Mouse (Mus musculus): ENCODE measurements around the gene Ubr2.

Gene Ubr2

DNA sequence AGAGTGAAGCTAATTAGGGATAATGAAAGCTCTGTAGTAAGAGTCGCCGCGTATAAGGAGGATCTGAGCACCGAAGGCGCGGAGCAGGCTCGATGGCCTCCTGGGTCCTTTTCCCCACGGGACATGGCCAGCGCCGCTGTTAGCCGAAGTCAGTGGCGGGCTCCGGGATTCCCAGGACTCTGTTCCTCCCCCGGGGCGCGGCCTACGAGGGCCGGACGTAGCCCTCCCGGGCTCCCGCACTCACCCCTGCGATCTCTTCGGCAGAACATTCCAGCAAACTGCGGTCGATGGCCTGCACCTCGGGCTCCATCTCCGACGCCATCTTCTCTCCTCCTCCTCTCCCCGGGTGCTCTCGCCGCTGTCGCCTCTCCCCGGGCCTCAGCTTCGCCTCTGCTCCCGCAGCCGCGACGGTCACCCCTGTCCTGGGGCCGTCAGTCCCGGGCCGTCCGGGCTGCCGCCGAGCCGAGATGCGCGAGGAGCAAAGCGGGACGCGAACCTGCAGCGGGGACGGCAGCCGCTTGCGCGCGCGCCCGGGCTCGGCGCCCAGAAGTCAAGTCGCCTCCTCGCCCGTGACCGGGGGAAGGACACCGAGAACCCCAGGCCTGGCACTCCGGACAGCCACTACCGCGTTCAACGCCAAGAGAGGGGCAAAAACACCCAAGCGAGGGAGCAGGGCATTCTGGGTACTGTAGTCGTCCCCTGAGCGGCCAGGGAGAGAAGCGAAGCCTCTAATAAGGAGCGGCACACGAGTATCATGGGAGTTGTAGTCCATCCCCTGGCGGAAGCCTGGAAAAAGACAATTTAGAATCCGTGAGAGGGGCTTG is at the start of gene Ubr2:
TSS of gene Ubr2 (minus strand) at position 659 of the 824 bp plus-strand sequence.
- peak; percentile 95 for DNase-seq (ENCODE audit: low read depth, low spot score)

DNA sequence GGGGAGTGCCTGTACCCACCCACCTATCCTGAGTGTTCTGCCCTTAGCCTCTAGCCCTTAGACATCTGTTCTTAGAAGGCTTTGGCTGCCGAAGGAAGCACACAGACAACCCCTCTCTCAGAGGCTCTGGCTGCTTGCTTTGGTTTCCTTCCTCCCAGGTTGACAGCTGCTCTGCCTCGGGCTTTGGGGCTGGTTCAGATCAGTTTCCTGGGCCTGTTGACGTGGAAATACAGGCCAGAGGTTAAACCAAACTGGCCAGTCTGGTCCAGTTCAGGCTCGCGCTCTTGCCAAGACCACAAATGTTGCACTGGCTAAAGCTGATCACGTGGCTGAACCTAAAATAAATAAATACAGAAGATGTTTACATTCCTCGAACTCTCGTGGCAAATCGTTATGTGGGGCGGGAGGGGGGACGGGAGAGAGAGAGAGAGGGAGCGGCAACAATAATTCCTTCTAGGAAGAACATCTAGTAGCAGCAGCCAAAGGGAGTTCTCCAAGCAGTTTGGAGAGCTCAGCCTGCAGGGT is 49.5 kb upstream of the Ubr2 start:
- peak; percentile 13 for DNase-seq (ENCODE audit: low read depth, low spot score)

DNA sequence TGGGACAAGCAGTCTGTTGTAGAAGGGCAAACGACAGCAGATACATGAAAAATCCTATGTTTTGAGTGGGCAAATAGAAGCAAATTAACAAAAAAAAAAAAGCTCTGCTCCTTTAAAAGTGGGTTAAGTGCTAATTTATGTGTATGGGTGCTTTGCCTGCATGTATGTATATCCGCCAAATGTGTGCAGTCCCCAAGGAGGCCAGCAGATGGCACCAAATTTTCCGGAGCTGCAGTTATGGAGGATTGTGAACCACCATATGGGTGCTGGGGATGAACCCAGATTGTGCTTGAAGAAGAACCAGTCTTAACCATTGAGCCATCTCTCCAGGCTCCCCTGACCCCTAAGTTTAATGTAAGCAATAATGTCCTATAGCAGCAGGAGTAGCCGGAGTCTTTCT is 47.6 kb upstream of the Ubr2 start:
- DNase-seq (ENCODE audit: low read depth, low spot score): no peak

DNA sequence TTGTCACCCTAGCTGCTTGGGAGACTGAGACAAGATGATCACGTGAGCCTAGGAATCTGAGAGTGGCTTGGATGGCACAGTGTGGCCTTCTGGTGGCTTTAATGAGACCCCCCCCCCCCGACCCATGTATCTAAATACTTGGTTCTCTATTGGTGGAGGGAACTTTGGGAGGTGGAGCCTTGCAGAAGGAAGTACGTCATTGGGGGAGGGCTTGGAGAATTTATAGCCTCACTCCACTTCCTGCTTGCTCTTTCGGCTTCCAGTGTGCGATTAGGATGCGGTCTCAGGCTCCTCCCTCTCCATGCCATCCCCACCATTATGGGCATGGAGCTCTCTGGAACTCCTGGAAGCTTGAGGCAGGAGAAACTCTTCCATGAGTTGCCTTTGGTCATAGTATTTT is 46.1 kb upstream of the Ubr2 start:
- DNase-seq (ENCODE audit: low read depth, low spot score): no peak

DNA sequence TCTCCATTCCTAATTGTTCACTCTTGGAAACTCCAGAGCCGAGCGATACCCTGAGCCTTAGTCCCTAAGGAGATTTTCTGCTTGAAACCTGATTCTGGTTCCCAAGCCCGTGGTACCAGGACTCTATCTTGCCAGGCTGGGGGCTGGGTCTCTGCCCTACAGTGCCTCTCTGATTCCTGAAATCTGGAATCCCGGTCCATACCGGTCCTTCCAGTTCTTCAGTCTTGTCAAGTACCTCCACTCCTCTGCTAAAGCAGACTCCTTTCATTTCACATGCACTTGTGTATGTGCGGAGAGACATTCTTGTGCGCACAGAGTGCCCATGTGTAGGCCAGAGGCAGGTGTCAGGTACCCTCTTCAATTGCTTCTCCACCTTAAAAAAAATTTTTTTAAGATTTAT is 44.8 kb upstream of the Ubr2 start:
- DNase-seq (ENCODE audit: low read depth, low spot score): no peak

DNA sequence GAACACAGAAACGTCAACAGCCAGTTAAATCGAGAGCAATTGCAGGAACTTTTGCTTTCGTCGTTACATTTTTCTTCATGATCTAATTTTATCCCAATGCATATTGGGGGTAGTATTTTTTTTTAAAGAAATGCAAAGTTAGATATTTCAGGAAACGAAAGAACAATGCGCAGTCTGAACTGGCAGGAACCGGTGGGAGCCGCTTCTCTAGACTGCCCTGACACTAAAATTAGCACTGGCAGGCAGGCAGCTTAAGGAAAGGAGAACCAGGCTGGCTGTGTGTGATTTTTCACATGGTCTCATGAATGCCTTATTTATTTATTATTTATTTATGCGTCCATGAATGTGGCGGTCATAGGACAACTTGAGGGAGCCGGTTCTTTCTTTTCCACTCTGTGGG is 44.3 kb upstream of the Ubr2 start:
- DNase-seq (ENCODE audit: low read depth, low spot score): no peak

DNA sequence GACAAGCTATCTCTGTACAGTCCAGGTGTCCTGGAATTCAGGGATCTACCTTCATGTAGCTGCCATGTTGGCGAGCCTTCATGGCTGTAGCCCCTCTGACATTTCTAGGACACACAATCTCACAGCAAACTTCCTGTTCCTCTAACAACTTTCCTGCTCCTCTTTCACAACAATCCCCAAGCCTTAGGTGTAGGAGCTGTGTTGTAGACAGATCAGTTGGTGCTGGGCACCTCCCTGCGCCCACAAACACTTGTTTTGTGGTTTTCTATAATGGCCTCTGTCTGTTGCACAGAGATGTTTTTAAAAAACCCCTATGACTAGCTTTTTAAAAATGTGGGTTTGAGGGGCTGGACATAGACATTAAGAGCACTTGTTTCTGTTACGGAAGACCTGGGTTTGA is 40.3 kb upstream of the Ubr2 start:
- DNase-seq (ENCODE audit: low read depth, low spot score): no peak

DNA sequence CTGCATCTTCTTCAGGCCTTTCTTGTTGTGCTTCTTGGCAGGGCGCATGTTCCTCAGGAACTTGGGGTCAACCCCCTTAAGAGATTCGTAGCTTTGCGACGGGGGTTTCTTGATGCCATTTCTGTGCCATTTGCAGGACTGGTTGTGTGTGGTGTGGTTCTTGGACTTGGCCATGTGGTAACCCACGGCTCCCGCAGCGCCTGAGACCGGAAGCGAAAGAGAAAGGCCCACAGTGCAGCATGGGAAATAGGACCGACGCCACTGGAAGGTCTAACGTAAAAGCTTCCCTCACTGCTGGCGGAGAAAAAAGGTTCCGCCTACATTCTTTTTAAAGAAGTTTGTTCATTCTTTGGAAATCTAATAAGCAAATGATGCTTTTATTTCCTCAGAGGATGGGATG is 32.5 kb upstream of the Ubr2 start:
- no peak for DNase-seq (ENCODE audit: low read depth, low spot score)

DNA sequence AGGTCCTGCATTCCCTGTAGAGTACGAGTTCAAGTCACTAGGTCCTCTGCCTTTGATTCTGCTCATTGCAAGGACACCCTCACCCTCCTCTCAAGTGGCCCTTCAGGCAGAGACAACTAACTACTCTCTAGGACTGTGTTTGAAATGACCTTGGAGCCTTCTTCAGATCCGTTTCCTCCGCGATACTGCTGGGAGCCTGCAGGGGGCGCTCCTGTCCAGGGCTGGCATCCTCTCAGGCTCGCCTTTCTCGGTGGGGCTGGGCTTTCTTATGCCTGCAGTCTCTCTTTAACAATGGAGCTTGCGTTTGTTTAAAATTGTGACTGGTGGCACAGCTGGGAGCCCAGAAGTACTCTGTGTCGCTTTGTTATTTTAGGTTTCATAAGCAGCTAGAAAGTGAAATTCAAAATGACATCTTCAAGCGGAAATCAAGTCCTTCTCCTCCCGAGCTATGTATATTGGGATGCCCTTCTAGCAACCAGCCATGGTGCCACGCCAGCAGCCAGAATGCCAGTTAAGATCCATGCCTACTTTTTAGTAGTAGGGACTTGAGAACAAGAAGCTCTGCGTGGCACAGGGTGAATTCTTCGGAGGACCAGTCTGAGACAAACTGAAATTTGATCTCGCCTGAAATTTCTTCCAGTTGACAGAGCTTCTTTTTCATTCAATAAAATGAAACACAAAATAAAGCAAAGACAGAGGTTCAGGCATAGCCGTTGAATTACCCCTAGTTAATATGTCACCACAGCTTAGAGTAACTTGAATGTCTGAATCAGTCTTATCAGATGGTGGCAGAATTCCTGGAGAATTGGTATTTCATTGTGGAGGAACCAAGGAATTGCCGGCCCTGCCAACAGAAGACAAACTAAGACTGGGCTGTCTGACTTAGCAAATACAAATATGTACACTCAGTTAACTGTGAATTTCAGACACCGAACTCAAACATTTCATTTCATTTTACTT is 28.8 kb upstream of the Ubr2 start:
- DNase-seq (ENCODE audit: low read depth, low spot score): peak; percentile 61

DNA sequence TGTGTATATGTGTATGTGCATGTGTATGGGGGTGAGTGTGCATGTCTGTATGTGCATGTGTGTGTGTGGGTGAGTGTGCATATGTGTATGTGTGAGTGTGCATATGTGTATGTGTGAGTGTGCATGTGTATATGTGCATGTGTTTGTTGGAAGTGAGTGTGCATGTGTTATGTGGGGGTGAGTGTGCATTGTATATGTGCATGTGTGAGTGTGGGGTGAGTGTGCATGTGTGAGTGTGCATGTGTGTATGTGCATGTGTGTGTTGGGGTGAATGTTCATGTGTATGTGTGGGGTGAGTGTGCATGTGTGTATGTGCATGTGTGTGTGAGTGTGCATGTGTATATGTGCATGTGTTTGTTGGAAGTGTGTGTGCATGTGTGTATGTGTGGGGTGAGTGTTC is 24.2 kb upstream of the Ubr2 start:
- no peak for DNase-seq (ENCODE audit: low read depth, low spot score)

DNA sequence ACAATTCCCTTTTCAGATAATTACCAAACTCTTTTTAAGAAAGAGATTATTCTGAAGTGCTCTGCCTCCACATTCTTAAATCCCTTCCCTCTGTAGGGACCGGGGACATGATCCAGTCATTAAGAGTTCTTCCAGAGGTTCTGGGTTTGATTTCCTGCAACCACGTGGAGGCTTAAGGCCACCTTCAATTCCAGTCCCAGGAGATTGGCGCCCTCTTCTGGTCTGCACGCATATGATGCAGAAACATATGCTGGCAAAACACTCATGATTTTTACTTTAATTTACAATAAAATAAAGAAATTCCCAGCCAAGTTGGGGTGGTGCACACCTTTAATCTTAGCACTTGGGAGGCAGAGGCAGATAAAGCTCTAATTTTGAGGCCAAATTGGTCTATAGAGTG is 23.3 kb upstream of the Ubr2 start:
- peak; percentile 27 for DNase-seq (ENCODE audit: low read depth, low spot score)

DNA sequence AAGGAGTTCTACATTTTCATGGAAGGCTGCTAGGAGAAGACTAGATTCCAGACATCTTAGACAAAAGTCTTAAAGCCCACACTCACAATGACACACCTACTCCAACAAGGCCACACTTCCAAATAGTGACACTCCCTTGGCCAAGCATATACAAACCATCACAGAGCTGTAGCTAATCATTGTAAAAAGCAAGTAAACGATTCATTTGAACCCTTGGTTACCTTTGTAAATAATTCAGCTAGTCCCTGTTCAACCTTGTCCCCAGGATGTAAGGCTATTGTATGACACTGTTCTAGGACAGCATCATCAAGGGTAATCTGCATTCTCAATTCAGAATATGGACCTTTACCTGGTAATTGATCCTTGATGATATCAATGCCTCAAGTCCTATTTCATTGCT is 14.4 kb upstream of the Ubr2 start:
- DNase-seq (ENCODE audit: low read depth, low spot score): no peak

DNA sequence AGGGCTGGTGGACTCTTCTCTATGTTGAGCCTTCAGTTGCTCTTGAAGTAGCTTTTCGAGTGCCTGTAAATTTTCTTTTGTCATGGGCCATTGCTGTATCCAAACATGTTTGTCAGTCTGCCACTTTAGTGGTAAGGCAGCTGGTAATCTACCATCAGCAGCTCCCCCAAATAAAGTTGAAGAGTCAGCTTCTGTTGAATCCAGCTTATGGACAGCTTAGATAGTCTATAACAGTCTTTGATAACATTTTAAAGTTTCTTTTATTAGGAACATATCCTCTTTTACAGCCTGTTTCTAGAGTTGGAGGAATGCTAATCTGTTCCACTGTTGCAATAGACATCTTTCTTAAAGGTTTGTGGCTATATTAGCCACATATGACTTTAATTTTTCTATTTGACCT is 13.0 kb upstream of the Ubr2 start:
- DNase-seq (ENCODE audit: low read depth, low spot score): no peak

DNA sequence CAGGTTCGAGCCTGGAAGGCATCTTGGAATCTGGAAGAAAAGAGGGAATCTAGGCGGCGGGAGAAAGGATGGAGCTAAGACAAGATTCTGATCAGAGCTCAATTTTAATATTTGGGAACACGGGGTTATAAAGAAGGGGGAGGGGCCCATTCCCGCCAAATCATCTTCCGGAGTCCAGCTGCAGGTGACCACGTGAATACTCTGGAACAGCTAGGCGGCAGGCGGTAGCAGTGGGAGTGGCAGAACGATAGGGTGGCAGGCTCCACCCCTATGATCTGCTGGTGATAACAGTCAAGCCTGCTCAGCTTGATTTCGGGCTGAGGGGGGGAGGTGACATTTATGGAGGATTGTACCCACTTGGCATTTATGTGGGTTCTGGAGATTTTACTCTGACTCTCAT is 2.5 kb upstream of the Ubr2 start:
- DNase-seq (ENCODE audit: low read depth, low spot score): no peak

DNA sequence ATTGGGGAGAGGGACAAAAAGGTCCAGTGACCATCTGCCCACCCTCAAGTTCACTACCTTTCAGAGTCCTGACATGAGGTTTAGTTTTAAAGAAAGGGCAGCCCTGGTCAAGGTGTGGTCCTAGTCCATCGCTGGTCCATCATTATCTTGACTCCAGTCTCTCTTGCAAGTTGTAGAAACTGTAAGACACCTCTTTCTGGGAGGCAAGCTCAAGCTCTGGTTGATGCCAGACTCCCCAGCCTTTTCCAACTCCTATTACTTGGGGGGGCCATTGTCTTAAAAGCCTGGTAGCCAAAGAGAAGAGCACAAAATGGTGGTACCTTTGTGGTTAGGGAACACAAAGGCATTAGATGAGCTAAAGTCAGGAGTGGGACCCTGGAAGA is 1.3 kb upstream of the Ubr2 start:
- DNase-seq (ENCODE audit: low read depth, low spot score): no peak

DNA sequence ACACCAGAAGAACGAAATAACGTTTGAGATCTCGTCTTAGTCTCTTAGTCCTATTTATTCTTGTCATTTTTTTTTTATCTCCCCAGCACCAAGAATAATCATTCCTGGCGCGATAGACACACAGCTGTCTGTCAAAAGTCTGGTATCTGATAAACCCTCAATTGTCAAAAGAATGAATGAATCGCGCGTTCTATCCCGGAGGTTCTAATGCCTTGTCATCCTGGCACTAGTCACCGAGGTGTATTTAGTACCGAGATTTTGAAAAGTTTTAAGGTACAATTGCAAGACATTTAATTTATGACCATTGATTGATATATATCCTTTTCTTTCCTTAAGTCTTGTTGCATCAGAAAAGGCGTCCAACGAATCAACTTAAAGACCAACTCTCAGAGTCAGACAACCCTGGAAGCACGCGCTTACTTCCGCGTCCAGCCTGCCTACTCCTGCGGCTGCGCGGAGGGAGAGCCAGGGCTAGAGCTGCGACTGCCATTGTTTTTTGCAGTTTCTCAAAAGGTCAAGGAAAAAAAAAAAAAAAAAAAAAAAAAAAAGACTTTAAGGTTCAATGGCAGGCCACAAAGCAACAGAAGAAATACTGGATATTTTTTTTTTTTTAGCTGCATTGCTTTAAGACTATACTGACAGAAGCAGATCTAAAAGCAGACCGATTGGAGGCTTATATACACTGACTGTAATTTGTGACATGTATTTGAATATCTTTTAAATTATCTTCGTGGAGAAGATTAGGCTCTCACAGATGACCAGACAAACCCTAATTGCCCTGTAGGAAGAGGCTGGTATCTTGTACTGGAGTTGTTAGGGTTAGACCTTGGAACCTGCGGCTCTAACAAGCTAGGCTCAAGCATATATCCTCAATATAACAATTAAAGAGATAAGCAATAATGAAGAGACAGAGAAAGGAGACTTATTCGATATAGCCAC is 635 bp upstream of the Ubr2 start:
- DNase-seq (ENCODE audit: low read depth, low spot score): peak; percentile 64

DNA sequence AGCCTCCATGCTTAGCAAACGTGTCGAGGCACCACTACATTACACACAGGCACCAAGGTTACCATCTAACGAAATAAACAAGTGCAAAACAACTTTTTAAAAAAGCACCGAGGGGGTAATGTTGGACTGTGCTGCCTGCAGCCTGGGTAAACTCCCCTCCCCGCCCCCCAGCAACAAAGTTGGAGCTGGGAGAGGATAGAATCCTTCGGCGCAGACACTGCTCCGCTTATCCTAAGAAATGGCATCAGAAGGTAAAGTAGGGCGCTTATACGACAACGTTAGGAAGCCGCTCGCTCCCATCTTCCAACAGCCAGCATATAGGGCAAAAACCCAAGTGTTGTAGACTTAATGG is 834 bp downstream of the Ubr2 start:
- DNase-seq (ENCODE audit: low read depth, low spot score): no peak

DNA sequence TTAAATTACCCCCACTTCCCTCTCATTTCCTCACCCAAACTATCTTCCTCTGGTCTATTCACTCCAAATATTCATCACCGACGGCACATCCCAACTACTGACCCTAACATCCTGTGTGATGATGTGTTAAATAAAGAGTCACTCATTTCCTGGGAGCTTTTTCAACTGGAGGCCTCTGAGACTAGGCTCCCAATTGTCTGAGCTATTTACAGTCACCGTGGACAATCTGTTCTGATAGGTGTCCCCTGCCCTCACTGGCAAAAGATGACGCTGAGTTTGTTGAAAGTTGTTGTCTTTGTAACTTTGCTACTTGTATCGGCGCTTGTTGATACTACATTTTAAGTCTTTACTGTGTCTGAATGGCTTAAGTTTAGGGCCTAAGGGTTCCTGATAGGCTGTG is 1.3 kb downstream of the Ubr2 start:
- no peak for DNase-seq (ENCODE audit: low read depth, low spot score)

DNA sequence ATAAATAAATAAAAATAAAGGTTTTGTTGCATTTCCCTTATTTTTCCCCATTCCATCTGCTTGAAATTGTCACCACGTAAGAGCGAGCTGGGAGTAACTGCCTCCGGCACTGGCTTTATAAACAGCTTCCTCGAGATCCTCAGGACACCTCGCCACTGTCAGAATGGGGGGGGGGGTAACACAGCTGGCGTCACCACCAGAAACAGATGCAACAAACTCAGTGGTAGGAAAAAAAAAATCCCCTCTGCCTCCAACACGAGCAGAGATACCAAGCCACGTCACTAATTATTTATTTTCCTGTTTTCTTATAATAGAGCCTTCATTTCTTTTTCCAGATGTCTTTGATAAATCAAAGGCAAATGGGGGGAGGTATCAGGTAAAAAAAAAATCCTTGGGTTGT is 1.9 kb downstream of the Ubr2 start:
- DNase-seq (ENCODE audit: low read depth, low spot score): no peak

DNA sequence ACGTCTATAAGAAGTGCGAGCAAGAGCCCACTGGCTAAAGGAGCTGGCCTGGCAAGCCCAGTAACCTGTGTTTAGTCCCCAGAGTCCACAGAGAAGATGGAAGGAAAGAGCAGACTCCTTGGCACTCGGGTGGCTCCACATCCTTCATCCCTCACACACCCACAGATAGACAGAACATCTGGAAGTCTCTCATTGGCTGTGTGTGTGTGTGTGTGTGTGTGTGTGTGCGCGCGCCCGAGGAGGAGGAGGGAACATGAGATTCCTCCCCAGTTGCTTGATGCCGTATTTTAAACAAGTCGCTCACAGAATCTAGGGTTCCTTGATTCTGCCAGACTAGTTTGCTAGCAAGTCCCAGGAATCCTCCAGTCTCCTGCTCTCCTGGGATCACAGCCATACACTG is 3.6 kb downstream of the Ubr2 start:
- DNase-seq (ENCODE audit: low read depth, low spot score): no peak

DNA sequence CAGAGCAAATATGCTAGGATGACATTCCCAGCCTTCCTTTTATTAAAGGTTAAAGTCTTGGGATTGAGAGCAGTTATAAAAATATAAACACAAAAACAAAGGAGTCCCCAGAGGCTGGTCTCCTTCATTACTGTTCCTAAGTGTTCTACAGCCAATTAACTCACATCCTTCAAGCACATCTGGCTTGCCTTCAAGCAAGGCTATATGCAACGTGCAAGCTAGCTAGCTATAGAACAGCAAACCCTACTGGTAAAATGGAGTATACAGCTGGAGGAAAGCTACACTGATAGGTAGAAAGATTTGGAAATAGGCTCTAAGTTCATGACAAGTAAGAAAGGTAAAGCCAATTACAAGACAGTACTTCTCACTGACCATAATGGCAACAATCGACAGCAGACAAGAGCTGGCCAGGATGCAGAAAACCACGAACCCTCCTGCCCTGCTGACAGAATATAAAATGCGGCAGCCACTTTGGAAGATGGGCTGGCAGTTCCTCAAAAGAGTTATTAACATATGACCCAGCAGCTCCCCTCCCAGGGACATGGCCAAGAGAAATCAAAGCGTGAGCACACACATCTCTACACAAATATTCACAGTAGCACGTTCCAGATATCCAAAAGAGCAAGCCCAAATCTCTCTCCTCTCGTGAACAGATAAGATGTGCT is 4.5 kb downstream of the Ubr2 start:
- DNase-seq (ENCODE audit: low read depth, low spot score): no peak

All from skeletal muscle tissue, adult 2 months (tissue).